Mouse (Mus musculus) splenic B cell, adult 2 months (primary cell): Measurements from ENCODE around the gene Gna15.

Experiments
- DNase-seq: peaks from one replicate; pipeline ENCODE4 v3.0.0-alpha.2; 2011; ENCODE audit warnings: low read depth, low spot score
- H3K27me3 ChIP-seq: 2 replicates; pipeline ENCODE4 v1.6.1; 2012; ENCODE audit warnings: mild to moderate bottlenecking, low read length, moderate library complexity, mixed read lengths; ENCODE audit not compliant: control insufficient read depth, poor library complexity, insufficient read depth, severe bottlenecking
- H3K36me3 ChIP-seq: 2 replicates; pipeline ENCODE4 v1.6.1; 2012; ENCODE audit warnings: mild to moderate bottlenecking, low read length, moderate library complexity, mixed read lengths; ENCODE audit not compliant: control insufficient read depth, poor library complexity, insufficient read depth, severe bottlenecking

Gene Gna15

DNA sequence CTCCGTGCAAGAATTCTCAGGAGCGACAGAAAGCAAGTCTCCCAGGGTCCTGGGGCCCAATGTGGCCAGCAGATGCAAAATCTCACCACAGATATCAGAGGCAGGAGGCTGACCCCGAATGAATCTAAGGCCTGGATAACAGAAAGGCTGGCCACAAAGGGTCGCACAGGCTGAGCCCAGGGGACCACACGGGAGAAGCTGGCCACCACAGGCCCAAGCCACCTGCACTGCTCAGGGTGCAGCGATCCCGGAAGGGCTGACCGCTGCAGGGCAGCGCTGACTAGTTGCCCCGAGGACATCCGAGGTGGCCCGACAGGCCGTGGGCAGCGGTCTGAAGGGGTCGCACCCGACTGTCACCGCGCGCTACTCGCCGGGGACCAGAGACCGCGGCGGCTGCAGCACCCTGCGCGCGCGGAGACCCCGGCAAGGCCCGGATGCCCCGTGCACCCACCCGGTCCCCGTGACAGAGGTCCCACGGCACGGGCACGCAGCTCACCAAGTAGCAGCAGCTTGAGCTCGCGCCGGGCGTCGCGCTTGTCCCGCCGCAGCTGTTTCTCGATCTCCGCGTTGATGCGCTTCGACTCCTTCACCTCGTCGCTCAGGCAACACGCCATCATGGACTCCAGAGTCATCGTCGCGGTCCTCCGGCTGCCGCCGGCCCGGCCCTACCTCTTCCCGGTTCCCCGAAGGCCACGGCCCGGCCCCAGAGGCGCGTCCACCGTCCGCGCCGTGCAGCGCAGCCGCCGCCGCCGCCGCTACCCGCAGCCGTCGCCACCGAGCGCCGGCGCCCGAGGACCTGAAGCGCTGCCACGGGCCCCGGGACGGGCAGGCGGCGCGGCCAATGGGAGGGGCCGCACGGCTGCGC, 20.5 kb upstream of the Gna15 start:
- DNase-seq, result no peak
- Histone ChIP-seq H3K27me3 (no peaks in the 10 kb centered on the region), H3K36me3 (no peaks in the 10 kb centered on the region)

DNA sequence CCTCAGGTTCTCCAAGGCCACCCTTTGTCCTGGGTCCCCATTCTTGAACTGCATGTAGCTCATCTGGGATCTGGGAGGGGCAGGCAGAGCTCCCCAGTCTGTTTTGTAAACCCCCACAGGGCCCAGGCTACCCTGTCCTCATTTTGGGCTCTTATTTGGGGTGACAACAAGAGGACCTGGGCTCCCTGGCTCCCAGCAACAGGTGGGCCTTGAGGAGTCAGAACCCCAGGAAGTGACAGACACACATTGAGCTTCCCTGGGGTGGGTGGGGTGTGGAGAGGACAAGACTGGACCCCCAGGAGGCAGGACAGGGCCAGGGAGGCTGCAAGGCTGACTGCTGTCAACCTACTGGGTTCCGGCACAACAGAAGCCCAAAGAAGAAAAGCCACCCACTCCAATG, 19.6 kb upstream of the Gna15 start:
- Histone ChIP-seq H3K27me3 (no peaks in the 10 kb centered on the region), H3K36me3 (no peaks in the 10 kb centered on the region)
- DNase-seq, result no peak

DNA sequence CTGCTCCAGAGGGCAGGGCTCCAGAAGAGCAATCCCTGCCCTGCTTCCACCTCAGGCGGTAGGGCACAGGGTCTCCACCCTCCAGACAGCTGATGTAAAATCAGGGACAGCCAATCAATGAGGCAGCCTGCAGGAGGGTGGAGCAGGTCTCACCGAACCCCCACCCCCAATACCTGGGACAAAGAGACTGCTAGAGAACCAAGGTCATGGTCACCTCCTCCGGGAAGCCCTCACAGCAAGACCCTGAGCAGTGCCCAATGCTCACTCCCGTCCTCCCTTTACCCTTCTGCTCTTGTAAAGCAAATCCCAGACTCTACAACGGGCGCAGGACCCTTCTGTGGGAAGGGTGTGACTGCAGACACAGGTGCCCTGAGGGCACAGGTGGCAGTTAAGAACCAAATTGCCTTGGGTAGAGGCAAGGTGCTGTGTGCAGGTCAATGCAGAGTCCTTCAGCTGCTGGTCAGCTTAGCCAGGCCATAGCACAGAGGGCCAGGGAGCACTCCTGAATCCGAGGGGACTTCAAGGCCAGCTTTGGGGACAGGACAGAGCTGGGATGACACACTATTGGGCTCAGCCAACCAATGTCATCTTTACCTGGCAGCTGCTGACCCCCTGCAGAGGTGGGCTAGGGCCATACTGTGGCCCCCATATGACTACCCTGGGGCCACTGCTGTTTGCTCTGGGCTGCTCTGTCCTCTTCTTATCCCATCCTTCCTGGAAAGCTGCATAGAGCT, 18.9 kb upstream of the Gna15 start:
- Histone ChIP-seq H3K27me3 (no peaks in the 10 kb centered on the region), H3K36me3 (no peaks in the 10 kb centered on the region)
- no peak for DNase-seq

DNA sequence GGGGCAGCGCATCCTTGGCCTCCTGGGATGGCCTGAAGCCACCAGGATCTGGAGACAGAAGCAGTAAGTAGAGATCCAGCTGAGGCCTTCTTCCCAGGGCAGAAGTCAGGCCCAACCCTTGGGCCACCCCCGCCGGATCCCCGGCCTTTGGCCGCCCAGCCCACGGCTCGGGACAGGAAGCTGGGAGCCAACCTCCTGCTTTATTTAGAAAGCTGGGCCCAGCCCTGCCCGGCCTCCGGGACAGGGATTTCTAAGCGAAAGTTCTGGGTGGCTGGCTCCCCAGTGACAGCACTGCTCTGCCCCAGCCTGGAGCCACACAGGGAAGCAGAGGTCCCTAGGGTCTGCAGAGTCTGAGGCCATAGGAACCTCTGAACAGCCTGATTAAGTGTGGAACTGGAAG, 17.8 kb upstream of the Gna15 start:
- H3K36me3 ChIP-seq, result no peaks in the 10 kb centered on the region
- DNase-seq, result no peak
- no peaks in the 10 kb centered on the region for H3K27me3 ChIP-seq

DNA sequence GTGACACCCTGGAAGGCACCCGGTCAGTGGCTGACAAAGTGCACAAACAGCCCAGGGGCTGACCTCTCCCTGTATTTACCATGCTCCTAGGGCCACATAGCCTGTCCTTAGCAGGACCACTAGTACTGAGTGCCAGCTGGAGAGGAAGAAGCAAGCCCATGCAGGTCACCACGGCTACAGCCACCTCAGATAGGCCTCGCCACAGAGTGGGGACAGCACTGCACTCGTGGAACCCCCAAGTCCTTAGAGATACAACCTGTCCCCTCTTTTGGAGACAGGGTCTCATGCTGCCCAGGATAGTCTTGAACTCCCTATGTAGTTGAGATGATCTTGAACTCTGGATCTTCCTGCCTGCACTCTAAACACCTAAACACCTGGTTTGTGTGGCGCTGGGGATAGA, 17.3 kb upstream of the Gna15 start:
- no peaks in the 10 kb centered on the region for H3K27me3 ChIP-seq
- no peak for DNase-seq

DNA sequence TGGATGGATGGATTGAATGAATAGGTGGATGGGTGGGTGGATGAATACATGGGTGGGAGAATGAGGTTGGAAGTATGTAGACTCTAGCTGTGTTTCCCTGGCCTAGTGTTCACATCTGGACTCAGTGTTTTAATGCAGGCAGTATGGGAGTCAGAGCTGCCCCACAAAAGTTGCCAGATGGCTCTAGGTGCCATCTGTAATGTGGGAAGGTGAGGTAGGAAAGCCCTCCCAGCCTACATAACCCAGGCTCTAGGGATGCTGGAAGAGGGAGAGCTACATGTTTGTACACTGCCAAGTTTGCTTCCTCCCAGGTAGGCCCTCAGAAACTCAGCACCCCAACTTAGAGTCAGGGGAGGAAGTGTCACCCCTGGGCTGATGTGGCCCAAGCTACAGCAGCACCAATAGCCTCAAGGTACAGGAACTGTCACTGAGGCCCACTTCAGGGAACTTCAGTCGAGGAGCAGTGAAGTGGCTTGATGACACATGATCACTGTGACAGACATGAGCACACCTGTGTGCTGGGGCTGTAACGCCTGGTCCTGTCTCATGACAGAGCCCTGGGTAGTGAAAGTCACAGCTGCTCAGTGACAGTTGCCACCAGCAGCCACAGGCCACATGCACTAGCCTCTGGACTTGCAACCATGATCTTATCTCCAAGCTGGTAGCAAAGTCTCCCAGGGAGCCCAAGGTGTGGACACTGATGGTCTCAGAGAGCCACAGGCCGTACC, 14.5 kb upstream of the Gna15 start:
- H3K27me3 ChIP-seq, result no peaks in the 10 kb centered on the region
- no peaks in the 10 kb centered on the region for H3K36me3 ChIP-seq
- DNase-seq, result peak; percentile 60

More for the DNA sequence above, 17.3 kb upstream of the Gna15 start:
- H3K36me3 ChIP-seq, result no peaks in the 10 kb centered on the region

DNA sequence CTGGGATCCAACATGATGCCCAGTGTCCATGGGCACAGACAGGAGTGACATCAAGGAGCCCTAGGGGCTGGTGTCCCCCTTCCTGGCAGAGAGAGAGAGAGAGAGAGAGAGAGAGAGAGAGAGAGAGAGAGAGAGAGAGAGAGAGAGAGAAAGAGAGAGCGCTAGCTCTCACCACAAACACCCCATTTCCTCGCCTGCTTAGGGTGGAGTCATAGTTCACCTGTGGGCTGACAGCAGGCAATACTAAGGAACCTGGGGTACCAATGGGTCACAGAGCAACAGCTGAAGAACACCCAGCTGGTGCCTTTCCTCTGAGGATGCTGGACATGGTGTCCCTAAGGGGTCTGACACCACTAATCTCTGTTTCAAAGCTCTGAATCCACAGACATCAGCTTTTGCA, 13.4 kb upstream of the Gna15 start:
- Histone ChIP-seq H3K36me3 (peaks cover 2% of the 10 kb centered on the region; the same call in 1 of the 2 replicates), H3K27me3 (no peaks in the 10 kb centered on the region)
- DNase-seq, result no peak

DNA sequence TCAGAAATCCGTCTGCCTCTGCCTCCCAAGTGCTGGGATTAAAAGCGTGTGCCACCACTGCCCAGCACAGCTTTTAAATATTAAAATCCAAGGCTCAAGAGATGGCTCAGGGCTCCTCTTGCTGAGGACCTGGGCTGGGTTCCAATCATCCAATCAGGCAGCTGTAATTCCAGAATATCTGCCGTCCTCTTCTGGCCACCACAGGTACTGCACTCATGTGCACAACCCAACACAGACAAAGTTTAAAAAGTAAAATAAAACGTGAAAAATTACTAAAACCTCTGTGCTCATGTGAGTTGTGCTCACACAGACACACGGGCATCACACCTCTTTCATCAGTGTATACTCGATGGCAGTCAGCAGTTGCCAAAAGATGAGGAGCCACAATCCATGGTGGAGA, 12.7 kb upstream of the Gna15 start:
- peaks cover 2% of the 10 kb centered on the region; the same call in 1 of the 2 replicates for H3K36me3 ChIP-seq
- DNase-seq, result peak; percentile 40
- H3K27me3 ChIP-seq, result no peaks in the 10 kb centered on the region

DNA sequence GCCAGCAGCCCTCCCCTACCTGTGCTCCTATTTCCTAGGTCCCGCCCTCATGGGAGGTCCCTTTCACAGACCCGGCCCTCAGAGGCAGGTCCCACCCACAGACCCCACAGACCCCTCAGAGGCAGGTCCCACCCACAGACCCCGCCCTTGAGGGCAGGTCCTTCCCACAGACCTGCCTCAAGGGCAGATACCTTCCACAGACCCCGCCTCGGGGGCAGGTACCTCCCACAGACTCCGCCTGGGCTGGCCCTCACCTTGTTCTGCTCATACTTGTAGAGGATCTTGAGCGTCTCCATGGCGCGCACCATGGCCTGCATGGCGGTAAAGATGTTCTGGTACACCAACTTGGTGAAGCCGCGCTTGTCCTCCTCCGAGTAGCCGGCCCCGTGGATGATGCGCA, 10.8 kb upstream of the Gna15 start:
- peaks cover 3% of the 10 kb centered on the region; the same call in 1 of the 2 replicates for H3K36me3 ChIP-seq
- H3K27me3 ChIP-seq, result no peaks in the 10 kb centered on the region

DNA sequence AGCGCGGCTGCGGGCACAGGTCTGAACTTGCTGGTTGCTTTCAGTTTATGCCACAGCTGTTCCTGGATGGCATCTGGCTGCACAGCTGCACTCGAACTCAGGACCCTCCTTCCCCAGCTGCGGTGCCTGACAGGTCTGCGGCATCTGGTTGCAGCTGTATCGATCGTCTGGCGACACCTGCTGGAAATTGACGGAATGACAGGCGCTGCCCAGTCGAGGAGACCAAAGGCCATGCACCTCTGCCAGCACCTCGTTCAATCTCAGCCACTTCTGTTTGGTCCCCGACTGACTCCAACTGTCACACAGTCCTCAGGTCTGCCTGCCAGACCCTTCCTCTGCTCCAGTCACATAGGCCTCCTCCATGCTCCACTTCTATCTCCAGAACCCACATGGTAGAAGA, 2.8 kb upstream of the Gna15 start:
- Histone ChIP-seq H3K27me3 (no peaks in the 10 kb centered on the region), H3K36me3 (0 out of 2 replicates have a peak, but pooled peaks cover 1% of the 10 kb centered on the region)
- DNase-seq, result peak; percentile 93

More for the DNA sequence above, 10.8 kb upstream of the Gna15 start:
- no peak for DNase-seq

DNA sequence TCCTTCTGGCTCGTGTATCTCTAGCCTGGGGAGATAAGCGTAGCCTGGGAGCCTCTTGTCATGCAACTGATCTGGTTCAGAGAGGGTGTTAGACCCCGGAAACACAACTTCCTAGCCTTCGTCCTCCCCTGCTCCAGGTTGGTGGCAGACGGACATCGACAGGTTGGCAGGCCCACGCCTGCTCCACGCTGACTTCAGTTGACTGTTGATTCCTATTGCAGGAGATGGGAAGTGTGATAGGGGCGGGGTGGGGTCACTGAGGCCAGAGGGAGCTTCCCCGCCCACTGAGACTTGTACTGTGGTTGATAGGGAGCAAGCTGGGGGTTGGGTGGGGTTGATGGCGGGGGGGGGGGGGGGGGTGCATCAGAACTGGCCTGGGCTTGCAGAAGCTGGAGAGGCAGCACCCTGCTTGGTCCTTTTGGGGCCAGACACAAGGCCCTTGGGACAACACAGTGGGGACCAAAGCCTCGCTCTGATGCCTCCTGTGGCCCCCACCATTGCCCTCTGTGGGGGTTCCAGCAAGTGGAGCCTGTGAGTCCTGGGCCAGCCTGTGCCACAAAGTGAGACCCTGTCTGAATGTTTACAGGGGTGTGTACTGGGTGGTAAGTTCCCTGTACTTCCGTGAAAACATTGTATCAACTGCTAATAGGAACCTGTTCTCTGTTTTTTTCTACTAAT, 1.1 kb upstream of the Gna15 start:
- Histone ChIP-seq H3K36me3 (no peaks in the 10 kb centered on the region), H3K27me3 (no peaks in the 10 kb centered on the region)
- no peak for DNase-seq

DNA sequence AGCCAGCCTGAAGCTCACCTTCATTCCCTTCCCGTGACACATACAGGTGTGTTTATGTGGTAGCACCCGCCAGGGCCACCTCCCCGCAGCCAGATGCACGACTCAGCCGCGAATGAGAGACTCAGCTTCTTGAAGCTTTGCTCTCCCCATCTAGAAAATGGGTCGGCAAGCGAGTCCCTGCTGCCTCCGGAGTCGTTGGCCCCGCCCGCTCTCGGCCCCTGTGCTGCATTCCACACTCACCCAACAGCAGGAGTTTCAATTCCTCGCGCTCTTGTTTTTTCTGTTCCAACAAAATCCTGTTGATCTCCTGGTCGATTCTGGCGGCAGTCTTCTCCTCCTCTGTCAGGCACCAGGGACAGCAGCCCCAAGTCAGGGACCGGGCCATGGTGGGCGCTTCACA, 455 bp downstream of the Gna15 start:
- H3K27me3 ChIP-seq, result no peaks in the 10 kb centered on the region
- peak; percentile 32 for DNase-seq

DNA sequence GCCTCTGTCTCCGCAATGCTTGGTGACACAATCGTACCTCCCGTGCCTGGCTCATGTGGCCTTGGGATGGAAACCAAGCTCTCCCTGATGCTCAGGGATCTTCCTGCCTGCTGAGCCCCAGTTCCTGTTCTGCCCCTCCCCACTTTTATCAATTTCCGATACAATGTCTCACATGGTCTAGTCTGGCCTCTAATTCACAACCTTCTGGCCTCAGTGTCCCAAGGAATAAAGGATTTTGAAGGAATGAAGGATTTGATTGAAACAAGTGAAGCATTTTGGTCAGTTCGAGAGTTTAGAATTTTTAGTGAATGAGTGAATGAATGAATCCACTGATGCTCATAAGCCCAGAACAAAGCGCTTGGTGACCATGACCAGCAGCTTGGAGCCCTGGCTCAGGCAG, 883 bp downstream of the Gna15 start:
- DNase-seq, result no peak
- no peaks in the 10 kb centered on the region for H3K36me3 ChIP-seq
- no peaks in the 10 kb centered on the region for H3K27me3 ChIP-seq

More for the DNA sequence above, 455 bp downstream of the Gna15 start:
- no peaks in the 10 kb centered on the region for H3K36me3 ChIP-seq

DNA sequence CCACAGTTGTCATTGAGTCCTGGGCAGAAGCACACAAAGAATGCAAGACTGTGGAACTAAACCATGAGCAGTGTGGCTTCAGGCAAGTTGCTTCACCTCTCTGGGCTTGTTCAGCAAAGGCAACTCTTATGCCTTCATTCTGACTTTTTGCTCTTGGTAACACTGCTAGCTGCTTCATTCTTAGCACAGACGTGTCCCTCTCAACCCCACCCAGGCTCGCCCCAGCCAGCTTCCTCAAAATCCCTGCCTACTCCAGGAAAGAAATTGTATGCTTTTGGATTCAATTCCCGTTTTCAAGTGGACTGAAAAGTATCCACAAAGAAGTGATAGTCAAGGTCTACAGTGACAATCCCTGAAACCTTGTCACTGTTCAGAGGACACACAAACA, 4.1 kb downstream of the Gna15 start:
- DNase-seq, result no peak
- Histone ChIP-seq H3K36me3 (no peaks in the 10 kb centered on the region), H3K27me3 (no peaks in the 10 kb centered on the region)
